In genomic region chr5:146018275-146018674, GRCm38 (mm10) we compare ENCODE assay signal across 24 mouse cellular contexts. TPM values are rescaled to one million over a fixed set of nuclear protein-coding genes. Genes with fewer than 3 reads are reported as not detected.
"Had no signal": no experiment of that assay in that cellular context is flagged by ENCODE, and none has a peak within 500 bp of the region (broad histone marks: within the 10 kb centered on the region; RNA-seq: fewer than 3 reads in every experiment).

No protein-coding gene starts in this region.

- ATAC-seq: lung, postnatal 0 days; midbrain, embryonic 13.5 days; midbrain, embryonic 15.5 days had no signal

- H3K36me3 ChIP-seq: lung, embryonic 15.5 days; midbrain, embryonic 13.5 days; midbrain, embryonic 15.5 days; neural tube, embryonic 12.5 days had no signal

- H3K27me3 ChIP-seq: lung, embryonic 15.5 days; megakaryocyte, embryonic 14.5 days; midbrain, embryonic 13.5 days; midbrain, embryonic 15.5 days; neural tube, embryonic 12.5 days had no signal

- H3K4me3 ChIP-seq: lung, embryonic 15.5 days; megakaryocyte, embryonic 14.5 days; midbrain, embryonic 13.5 days; midbrain, embryonic 15.5 days; neural tube, embryonic 12.5 days had no signal

- H3K27ac ChIP-seq: liver, embryonic 14.5 days; lung, embryonic 15.5 days; macrophage; midbrain, embryonic 13.5 days; midbrain, embryonic 15.5 days; neural tube, embryonic 12.5 days had no signal

- H3K9ac ChIP-seq: liver, embryonic 14.5 days; lung, embryonic 15.5 days; midbrain, embryonic 13.5 days; midbrain, embryonic 15.5 days; neural tube, embryonic 12.5 days had no signal

- H3K9me3 ChIP-seq: lung, embryonic 15.5 days had no signal

- H3K4me1 ChIP-seq: lung, embryonic 15.5 days; megakaryocyte, embryonic 14.5 days; midbrain, embryonic 13.5 days; midbrain, embryonic 15.5 days; neural tube, embryonic 12.5 days had no signal

- DNase-seq: lung, adult 2 months; lung, postnatal 14 days; lung, postnatal 36 days; right cerebral cortex, postnatal 14 days; spleen, adult 18-20 months; thymus, adult 18-20 months; thymus, postnatal 14 days; thymus, postnatal 36 days had no signal

- H3K4me2 ChIP-seq: lung, embryonic 15.5 days; midbrain, embryonic 11.5 days; midbrain, embryonic 13.5 days; midbrain, embryonic 15.5 days; neural tube, embryonic 12.5 days had no signal

RNA-seq across cellular contexts. Expression of gene Cyp3a25, which starts 8.9 kb away (rescaled TPM):
- total RNA-seq: megakaryocyte progenitor cell, adult 5-6 weeks; midbrain, postnatal 0 days; monocyte, adult 5-6 weeks; neutrophil, adult 5-6 weeks had no signal
- polyA plus RNA-seq: lung, embryonic 15.5 days; macrophage; midbrain, embryonic 11.5 days; midbrain, embryonic 13.5 days; midbrain, embryonic 15.5 days; midbrain, postnatal 0 days; neural tube, embryonic 12.5 days; neural tube, embryonic 14.5 days; stomach, embryonic 14.5 days; thymus, postnatal 0 days had no signal
